Comparison of ENCODE assay signal across 28 mouse cellular contexts in genomic region chr14:77819841-77820240, GRCm38 (mm10).
"Had no signal": no experiment of that assay in that cellular context is flagged by ENCODE, and none has a peak within 500 bp of the region (broad histone marks: within the 10 kb centered on the region; RNA-seq: fewer than 3 reads in every experiment).

No protein-coding gene starts in this region.

- H3K27ac ChIP-seq: limb, embryonic 10.5 days; limb, embryonic 12.5 days; limb, embryonic 13.5 days; limb, embryonic 15.5 days; liver, embryonic 12.5 days; liver, embryonic 13.5 days; liver, embryonic 14.5 days; liver, embryonic 15.5 days; lung, embryonic 15.5 days; macrophage; midbrain, embryonic 10.5 days; midbrain, embryonic 12.5 days; midbrain, embryonic 13.5 days; midbrain, embryonic 15.5 days; neural tube, embryonic 12.5 days had no signal

- H3K4me3 ChIP-seq: limb, embryonic 10.5 days; limb, embryonic 12.5 days; limb, embryonic 13.5 days; limb, embryonic 15.5 days; liver, embryonic 12.5 days; liver, embryonic 13.5 days; liver, embryonic 15.5 days; lung, embryonic 15.5 days; megakaryocyte, embryonic 14.5 days; midbrain, embryonic 10.5 days; midbrain, embryonic 12.5 days; midbrain, embryonic 13.5 days; midbrain, embryonic 15.5 days; myocyte; neural tube, embryonic 12.5 days had no signal

- DNase-seq: left cerebral cortex, postnatal 4 days; liver; liver, embryonic 13.5 days; liver, postnatal 0 days; lung, adult 18-20 months; lung, adult 2 months; lung, embryonic 14.5 days; lung, postnatal 10 days; lung, postnatal 14 days; lung, postnatal 36 days; lung, postnatal 4 days; midbrain, embryonic 14.5 days had no signal
